Mouse (Mus musculus) retina, postnatal 7 days (tissue): ENCODE data around the gene Tmem202.
A peak's percentile ranks its signal among the peaks of the same experiment; 100 is the strongest.

Experiments
- DNase-seq: peaks from one replicate; pipeline ENCODE4 v3.0.0-alpha.2; 2012; ENCODE audit warnings: low read depth, low spot score

The Tmem202 gene

DNA sequence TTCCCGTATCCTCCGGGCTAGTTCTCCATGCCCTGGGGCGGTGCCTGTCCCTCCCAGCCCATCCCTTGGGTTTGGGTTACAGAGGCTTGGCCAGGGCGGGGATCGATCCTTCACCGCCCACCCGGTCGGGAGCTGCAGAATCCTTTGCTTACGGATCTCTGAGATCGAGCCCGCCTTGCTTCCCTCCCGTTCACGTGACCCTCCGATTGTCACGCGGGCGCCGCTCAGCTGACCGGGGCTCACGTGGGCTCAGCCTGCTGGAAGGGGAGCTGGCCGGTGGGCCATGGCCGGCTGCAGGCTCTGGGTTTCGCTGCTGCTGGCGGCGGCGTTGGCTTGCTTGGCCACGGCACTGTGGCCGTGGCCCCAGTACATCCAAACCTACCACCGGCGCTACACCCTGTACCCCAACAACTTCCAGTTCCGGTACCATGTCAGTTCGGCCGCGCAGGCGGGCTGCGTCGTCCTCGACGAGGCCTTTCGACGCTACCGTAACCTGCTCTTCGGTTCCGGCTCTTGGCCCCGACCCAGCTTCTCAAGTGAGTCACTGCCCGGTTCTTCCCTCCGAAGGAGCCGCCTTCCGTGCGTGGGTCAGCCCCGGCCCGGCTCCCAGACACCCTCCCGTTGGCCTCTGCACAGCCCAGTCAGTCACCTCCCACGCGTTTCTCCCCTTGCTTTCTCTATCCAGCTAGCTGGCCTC, at the start of gene Tmem202, which contains the start of gene Hexa:
Gene Tmem202 (minus strand): TSS at position 407 of the 697 bp plus-strand sequence.
Gene Hexa (plus strand): TSS at position 100 of the 697 bp plus-strand sequence.
- peak; percentile 73 for DNase-seq

DNA sequence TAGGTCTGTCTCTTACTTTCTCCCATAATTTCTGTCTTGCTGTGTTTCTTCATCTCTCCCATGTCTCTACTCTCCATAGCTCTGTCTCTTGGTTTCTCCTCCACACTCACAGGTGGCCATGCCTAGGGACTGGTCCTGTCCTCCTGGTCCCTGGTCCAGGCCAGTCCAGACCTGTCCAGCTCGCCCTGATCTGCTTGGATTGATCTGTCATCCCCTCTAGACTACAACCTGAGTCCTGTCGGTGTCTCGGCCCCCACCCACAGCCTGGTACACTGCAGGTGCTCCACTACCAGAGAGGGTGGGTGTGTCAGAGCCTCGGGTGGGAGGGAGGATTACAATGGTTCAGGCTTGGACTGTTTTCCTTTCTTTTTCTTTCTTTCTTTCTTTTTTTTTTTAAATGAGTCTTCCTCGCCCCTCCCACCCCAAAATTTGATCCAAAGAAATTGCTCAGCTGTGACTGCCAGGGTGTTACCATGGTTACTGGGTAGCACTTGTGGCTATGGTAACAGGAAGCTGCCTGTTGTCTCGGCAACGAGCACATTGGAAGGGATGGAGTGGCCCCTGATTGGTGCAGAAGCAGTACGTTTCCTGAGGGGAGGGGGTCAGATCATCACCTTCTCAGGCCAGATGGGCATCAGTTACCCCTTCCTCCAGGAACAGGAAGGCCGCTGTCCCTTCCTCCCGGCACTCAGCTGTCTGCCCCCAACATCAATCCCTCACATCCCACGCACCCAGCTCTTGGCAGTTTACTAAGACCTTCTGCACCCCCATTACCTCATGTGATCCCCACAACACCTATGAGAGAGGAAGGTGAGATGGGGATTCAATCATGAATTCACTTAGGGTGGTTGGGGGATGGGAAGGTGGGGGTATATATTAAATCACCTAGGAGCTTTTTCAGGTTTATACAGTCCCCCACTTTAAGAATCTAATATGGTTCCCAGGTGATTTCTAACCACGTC, 49.3 kb upstream of the Tmem202 start:
- DNase-seq: peak; percentile 9

DNA sequence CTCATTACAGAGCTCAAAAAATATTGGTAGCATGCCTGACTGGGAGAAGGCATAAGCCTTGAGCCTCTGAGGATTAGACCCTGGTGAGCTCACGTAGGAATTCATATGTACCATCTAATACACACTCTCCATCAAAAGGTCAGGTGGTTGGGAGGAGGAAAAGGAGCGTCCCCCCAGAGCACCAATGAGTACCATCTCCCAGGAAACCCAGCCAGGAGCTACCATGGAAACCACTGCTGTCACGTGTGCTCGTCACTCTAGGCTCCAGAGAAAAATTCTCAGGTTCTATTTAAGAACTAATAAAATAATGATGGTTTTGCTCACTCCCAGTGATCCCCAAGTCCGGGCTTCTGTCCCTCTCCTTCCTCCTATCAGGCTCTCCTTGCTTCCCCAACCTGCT, 48.6 kb upstream of the Tmem202 start:
- DNase-seq: no peak

DNA sequence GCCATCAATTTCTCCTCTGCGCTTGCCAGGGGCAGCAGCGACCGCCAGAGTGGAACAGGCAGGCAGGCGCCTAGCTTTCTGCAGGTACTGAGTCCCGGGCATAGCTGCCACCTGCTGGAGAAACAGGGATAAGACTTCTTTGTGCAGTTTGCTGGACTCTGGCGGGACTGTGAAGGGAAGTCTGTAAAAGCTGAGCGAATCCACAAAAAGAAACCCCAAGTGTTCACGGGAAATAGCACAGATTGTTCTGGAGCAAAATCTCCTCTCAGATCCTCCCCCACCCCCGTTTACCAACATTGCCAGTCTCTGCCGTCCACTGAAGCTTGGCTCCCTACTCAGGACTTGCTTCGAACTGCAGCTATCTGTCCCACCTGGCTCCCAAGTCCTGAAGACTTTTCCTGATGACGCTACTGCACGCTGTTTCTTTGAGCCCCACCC, 45.2 kb upstream of the Tmem202 start:
- DNase-seq: peak; percentile 57

DNA sequence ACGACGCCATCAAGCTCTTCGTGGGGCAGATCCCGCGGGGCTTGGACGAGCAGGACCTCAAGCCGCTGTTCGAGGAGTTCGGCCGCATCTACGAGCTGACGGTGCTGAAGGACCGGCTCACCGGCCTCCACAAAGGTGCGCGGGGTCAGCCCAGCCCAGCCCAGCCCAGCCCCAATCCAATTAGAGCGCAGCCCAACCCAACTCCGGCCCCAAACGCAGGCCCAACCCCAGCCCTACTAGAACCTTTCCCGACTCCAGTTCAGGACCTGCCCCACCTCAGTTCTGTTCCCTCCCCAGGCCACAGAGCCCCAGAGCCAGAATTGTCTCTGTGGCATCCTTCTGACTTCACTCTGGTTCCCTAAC, 38.8 kb upstream of the Tmem202 start:
- DNase-seq: no peak

DNA sequence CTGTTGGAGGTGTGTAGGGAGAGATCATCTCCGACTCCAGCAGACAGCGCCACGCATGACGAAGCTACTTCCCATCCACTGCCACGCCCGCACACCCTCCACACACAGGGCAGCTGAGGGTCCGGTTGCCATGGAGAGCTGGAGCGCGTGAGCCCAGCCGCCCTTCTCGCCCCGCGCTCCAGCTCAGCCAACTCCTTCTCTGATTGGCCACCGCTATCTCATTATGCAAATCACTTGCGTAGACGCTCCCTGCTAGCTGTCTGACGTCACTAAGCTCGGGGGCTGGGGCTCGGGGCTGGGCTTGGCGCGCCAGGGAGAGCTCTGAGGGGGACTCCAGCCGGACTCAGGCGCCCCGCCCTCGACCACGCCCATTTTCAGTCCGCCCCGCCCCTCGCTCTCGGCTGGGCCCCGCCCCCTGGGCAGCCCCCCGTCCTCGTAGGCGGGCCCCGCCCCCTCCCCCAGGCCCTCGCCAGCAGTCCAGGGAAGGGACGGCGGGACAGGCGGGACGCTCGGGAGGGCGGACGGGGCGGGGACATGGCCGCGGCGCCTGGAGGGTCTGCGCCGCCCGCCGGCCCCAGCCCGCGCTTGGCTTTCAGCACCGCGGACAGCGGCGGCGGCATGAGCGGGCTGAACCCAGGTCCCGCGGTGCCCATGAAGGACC, 38.3 kb upstream of the Tmem202 start, which contains the start of gene Celf6:
Gene Celf6 (plus strand): TSS at position 74 of the 661 bp plus-strand sequence.
- DNase-seq: peak; percentile 98

DNA sequence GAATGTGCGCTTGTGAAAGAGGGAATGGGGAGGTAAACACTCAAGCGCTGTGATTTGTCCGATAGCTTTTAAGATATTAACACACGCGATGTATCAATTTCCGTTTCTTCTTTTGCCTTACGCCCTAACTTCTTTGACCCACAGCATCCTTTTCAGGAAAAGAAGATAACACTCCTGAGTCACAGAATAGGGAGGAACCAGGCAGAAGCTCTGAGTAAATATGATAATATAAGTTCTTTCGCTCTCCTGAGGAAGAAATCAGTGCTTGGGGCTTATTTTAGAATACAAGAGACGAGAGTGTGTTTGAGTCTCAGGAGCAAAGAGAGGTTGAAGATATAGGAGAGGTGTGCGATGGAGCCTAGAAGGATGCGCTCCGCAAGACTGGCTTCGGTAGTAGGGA, 37.8 kb upstream of the Tmem202 start:
- no peak for DNase-seq

DNA sequence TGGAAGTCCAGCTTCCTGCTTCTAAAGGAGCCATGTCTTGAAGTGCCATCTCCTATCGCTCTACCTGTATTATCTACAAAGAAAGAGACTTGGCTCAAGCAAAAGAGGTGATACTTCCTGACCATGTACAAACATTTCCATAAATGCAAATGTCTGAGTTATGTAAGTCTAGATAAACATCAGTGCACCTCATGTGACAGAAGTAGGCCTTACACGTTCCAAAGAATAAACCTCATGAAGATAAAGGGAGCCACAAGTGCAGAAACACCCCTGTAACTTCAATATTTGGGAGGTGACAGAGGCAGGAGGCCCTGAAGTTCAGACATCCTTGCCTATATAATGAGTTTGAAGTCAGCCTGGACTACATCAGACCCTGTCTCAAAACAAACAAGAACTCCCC, 32.2 kb upstream of the Tmem202 start:
- DNase-seq: no peak

DNA sequence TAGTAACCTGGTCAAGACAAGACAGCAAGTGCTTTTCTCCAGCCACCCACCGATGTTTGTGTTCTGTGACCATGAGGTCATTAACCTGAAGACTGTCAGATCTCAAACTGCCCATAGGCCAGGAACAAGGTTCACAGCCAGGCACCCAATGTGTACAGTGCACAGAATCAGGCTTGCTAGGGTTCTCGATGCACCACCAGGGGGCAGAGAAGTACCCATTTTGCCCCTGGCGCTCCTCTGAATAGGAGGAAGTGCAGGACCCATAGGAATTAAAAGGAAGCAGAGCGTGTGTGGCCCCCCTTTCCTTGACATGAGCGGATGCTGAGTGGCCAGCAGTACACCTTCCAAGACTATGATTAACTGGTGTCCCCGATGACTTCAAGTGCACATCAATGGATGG, 27.5 kb upstream of the Tmem202 start:
- peak; percentile 57 for DNase-seq

DNA sequence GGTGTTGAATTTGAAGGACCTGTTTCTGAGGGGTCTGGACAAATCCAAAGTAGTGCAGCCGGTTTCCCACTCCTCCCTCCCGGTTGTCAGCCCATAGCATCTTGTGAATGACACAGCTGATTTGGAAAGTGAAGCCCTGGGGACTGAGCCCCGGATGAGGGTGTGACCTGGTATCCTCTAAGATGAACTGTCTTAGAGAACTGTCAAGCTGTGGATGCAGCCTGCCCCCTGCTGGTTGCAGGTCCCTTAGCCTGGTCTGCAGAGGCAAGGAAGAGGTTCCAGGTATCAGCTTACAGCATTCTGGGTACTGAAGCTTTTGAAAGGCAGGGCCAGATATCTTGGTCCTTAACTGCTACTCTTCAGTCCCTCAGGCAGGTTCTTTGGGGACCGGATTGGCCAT, 26.0 kb upstream of the Tmem202 start:
- peak; percentile 61 for DNase-seq

DNA sequence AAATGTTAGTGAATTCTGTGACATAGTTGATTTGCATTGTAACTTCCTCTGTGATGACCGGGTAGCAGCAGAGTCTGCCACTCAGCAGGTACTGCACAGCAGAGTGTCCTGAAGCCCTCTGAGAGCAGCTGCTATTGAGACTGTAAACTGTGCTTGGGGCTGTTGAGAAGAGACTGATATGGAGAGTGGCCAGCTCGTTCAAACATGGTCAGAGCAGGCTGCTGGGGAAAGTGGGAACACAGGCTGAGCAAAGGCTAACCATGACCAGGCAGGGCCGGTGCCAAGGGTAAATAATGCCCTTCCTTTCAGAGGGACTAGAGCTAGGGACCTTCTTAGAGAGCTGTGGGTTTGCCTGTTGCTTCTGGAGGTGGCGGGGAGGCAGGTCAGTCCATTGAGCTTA, 14.1 kb upstream of the Tmem202 start:
- DNase-seq: no peak

DNA sequence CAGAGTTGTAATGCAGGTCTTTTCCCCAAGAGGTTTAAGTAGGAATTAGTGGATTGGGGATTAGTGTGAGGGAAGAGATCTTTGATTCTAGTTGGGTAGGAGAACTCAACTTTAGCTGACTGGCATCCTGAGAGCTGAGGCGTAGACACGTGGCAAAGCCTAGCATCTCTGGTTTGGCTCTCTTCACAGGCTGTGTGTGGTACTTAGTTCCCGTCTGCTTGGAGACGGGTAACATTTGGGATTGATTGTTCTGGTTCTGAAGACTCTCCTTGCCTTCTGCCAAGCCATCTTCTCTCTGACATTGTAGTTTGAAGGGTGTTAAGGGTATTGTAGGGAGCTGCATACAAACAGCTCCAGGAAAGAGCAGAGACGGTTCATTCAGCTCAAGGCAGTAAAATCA, 13.0 kb upstream of the Tmem202 start:
- DNase-seq: no peak

DNA sequence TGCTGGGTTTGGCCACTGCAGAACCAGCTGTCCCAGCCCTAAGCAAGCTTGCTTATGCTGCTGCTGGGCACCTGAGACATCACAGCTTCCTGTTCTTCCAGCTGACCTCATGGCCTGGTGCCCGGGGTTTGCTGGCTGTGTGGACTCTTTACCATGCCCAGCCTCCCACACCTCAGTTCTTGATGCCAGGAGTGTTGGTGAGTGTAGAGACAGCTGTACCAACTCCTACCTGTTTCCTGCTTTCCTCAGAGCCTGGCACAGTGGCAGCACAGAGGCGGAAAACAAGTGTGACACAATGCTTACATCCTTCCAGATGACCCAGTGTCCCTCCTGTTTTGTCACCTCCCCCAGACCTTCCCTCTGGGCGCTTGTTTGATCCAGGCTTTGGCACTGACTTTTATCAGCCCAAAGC, 12.0 kb upstream of the Tmem202 start:
- DNase-seq: no peak

DNA sequence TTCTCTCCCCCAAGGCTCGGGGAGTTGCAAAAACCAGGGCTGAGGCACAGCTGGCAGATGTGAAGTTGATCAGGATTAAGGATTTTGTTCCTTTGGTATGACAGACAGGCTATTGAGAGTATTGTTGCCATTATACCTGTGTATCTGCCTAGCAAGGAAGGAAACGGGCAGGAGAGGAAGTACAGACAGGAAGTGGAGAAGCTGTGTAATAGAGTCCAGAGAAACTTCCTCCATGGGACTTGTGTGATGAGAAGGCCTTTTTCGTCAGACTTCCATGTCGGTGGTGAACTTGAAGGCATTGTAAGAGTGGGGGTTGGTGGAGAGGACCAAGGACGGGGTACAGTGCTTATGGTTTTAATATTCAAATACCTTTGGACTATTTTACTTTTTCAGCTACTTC, 11.4 kb upstream of the Tmem202 start:
- no peak for DNase-seq

DNA sequence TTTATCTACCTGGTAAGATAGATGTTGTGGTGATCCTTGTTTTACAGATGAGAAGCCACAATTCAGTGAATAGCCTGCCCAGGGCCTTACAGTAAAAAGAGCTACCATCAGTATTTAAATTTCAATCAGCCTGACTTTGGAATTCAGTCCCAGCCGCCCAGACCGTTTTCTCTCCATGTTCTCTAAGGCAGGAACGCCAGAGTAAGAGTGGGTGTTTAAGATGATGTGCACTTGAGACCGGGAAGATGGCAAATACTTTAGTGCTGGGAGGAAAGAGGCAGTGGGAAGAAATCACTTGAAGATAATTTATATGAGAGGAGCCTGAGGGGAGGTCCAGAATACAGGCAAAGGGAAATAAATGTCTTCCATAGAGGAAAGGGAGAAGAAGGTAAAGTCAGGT, 10.4 kb upstream of the Tmem202 start:
- no peak for DNase-seq

DNA sequence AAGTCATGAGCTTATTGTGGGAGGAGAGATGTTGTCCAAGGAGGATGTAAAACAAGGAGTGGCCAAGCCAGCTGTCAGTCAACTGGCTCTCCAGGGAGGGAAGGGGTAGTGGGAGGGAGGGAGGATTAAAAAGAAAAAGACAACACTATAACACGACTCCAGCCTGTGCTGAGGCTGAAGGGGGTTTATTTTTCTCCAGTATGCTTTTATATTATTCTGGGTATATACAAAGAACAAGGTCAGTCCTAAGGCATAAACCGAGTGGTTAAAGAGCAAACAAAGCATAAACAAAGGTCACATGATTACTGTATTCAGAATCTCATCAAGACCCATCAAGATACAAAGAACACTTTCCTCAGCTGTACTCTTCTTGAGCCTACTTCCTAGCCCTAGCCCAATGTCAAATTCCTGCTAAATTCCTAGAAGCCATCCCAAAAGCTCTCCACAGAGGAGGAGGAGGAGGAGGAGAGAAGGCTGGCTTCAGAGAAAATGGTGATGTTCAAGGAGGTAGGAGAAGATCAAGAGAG, 9.4 kb upstream of the Tmem202 start:
- no peak for DNase-seq

DNA sequence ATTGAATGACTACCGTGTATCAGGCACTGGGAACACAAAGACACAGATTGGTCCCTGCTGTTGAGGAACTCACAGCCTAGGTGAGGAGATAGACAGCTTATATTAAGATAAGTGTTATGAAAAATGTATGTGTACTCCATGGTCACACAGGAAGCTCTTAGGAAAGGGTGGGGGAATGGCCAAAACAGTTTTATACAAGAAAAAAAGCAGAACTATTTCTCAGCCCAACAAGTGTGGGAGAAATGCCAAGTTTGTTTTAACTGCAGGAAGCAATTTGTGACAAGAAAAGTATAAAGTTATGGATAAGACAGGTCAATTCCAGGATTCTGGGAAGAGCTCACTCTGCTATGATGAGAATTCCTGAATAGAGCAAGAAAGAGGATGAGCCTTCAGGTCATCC, 8.2 kb upstream of the Tmem202 start:
- DNase-seq: no peak

DNA sequence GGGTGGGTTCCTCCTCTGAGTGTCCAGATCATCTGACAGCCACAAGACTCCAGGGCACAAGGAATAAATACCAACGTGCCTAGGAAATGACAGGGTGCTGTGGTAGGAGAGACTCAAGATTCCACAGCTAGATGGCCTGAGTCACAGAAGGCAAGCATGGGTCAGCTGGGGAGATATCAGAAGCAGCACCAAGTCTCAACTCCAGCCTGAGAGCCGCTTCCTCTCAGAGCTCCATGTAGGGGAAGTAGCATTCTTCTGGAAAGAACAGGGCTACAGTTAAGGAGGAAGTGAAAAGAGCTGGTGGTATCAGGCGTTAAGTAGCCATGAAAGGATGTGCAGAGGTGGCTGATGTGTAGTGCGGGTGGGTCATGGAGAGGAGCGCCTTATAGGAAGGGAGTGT, 5.1 kb upstream of the Tmem202 start:
- DNase-seq: no peak

DNA sequence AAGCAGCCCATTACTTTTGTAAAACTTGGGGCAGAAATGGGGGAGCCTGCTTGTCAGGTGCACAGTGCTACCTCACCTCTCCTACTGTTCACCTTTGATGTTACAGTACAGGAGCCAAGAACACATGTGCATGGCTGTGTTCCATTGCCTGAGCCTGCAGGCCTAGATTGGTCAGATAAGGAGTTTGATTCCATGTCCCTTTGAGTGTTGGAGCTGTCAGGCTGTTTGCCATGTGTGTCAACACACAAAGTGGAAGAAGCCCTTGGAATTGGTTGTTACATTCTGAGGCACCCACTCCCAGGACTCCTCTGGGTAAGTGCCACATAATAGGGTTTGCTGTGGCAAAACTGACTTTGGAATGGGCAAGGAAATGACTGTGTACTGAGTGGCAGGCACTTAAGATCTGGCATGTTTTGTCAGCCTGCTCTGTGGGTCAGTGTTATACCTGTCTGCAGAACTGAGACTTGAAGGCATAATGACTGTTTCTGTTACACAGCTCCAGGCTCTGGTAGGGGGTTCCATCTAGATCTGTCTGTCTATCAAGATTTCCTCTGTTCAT, 3.2 kb upstream of the Tmem202 start:
- DNase-seq: no peak

DNA sequence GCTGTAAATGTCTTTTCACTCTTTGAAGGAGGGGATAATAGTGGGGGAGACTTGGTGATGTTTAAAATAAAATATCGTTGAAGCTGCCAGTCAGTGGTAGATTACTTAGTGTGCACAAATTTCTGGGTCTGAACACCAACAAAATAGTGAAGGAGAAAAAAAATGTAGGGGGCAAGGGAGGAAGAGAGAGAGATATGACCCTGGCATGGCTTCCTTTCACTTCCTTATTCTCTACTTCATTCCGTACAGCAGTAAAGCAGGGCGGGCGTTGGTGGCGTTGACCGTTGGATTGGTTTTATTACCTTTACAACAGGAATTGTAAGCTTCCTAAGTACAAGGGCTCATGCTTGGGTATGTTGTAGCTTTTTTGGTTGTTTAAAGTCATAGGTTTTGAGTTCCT, 2.0 kb upstream of the Tmem202 start:
- no peak for DNase-seq

DNA sequence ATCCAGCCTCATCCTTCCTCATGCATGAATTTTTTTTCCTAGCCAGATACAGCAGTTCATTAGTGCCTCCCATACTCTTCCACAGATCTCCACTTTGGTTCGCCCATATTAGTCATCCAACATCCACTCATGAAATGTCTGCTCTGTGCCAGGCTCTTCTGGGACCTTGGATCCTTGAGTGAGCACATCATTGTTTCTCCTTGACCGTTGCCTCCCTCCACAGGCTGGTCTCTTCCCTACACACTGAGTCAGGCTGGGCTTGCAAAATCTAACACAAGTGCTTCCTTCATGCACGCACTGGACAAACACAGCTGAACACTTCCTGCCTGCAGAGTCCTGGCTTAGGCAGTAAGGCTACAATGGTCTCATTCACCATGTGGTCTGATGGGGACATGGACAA, 2.0 kb downstream of the Tmem202 start:
- no peak for DNase-seq

DNA sequence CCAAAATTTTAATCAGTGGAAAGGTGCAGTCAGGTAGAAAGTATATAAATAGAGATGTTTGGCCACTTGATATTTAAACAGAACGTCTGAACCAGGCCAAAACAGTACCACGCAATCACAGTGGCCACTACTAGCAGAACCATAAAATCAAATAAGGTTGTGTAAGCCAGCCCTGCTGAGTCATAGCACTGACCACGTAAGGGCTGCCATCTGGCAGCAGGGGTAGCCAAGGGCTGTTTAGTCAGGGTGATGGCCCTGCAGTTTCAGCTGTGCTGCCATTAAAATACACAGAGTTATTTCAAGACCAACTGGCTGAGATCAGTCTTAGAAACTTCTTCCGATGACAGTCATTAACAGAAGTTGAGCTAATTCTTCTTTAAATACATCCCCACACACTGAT, 5.8 kb downstream of the Tmem202 start:
- no peak for DNase-seq
